Mouse (Mus musculus) stomach, embryonic 15.5 days (tissue): ENCODE data around the gene Grin2d. TPM values are rescaled to one million over a fixed set of nuclear protein-coding genes. Genes with fewer than 3 reads are reported as not detected.
"Not testable (repeated sequence)": the region's sequence is repeated elsewhere in the genome, so short reads cannot be mapped to it uniquely, and the experiment has no call there.

Source experiments
- ATAC-seq: fragments of 200-750 bp; cut with Nextera tagmentation; 2 replicates; pipeline ENCODE4 v1.8.0; 2017; ENCODE audit warnings: low read depth, moderate number of reproducible peaks, moderate TSS enrichment; ENCODE audit not compliant: insufficient read depth, low FRiP score
- H3K27ac ChIP-seq: fragments of 300-500 bp; sonication (generic); 2 replicates; pipeline ENCODE4 v1.5.1; 2015; ENCODE audit warnings: mild to moderate bottlenecking, inconsistent platforms
- H3K27me3 ChIP-seq: fragments of 300-500 bp; sonication (generic); replicated peaks from 2 replicates; pipeline ENCODE4 v1.6.1; 2015; ENCODE audit warnings: inconsistent platforms
- H3K36me3 ChIP-seq: fragments of 300-500 bp; sonication (generic); 2 replicates; pipeline ENCODE4 v1.6.1; 2015; ENCODE audit warnings: inconsistent platforms
- H3K4me1 ChIP-seq: fragments of 300-500 bp; sonication (generic); 2 replicates; pipeline ENCODE4 v1.6.1; 2015; ENCODE audit warnings: inconsistent platforms
- H3K4me2 ChIP-seq: fragments of 300-500 bp; sonication (generic); 2 replicates; pipeline ENCODE4 v1.6.1; 2015; ENCODE audit warnings: mild to moderate bottlenecking, inconsistent platforms
- H3K4me3 ChIP-seq: fragments of 300-500 bp; sonication (generic); replicated peaks from 2 replicates; pipeline ENCODE4 v1.5.1; 2015; ENCODE audit warnings: inconsistent platforms
- H3K9ac ChIP-seq: fragments of 300-500 bp; sonication (generic); 2 replicates; pipeline ENCODE4 v1.6.1; 2015; ENCODE audit warnings: inconsistent platforms
- H3K9me3 ChIP-seq: fragments of 300-500 bp; sonication (generic); 2 replicates; pipeline ENCODE4 v1.6.1; 2016; ENCODE audit warnings: inconsistent platforms
- WGBS: fragments of 180-500 bp; shearing (Covaris S2); methylation state at CpG from one replicate; pipeline ENCODE4 v1.1.7; 2015; 5-methylcytosine and 5-hydroxymethylcytosine counted together
- polyA plus RNA-seq: library from polyadenylated mRNA; unstranded; fragments of >200 nt; fragmentation: Nextera tagmentation; extraction: Ambion mirVana; gene quantifications from 2 replicates; pipeline ENCODE4 v1.2.1, GENCODE M21; 2015

Gene Grin2d
- polyA plus RNA-seq, 1 experiment from 2014 or later = 0.67 TPM

- peak overlapping the region; percentile 32 for H3K9ac ChIP-seq
- H3K4me3 ChIP-seq = peak overlapping the region; percentile 18
- H3K27ac ChIP-seq = peak overlapping the region; percentile 94
- H3K27me3 ChIP-seq = no peaks in the 10 kb centered on the region
- H3K4me1 ChIP-seq = peaks cover 58% of the 10 kb centered on the region
- peak overlapping the region; percentile 55 for H3K4me2 ChIP-seq
- WGBS = 13% methylated on average over 13 of the region's 13 CpGs
- no peaks in the 10 kb centered on the region for H3K9me3 ChIP-seq
- no peak for ATAC-seq
- peaks cover 3% of the 10 kb centered on the region; the same call in 1 of the 2 replicates for H3K36me3 ChIP-seq
These were observed 39.0 kb upstream of the Grin2d start for GRCm38 (mm10) chr7:45917004-45917704.

- peaks cover 49% of the 10 kb centered on the region for H3K4me1 ChIP-seq
- H3K4me2 ChIP-seq = peak overlapping the region; percentile 55
- H3K4me3 ChIP-seq = peak overlapping the region; percentile 34
- peaks cover 3% of the 10 kb centered on the region; the same call in 1 of the 2 replicates for H3K36me3 ChIP-seq
- WGBS = 34% methylated on average over 26 of the region's 26 CpGs
- H3K9ac ChIP-seq = peak overlapping the region; percentile 8; the same call in 1 of the 2 replicates
- H3K27ac ChIP-seq = peak overlapping the region; percentile 94
- no peaks in the 10 kb centered on the region for H3K27me3 ChIP-seq
- ATAC-seq = peak; percentile 75
- H3K9me3 ChIP-seq = no peaks in the 10 kb centered on the region
These were observed 38.2 kb upstream of the Grin2d start for GRCm38 (mm10) chr7:45916056-45917003.

GRCm38 (mm10) chr7:45915011-45915410, 36.8 kb upstream of the Grin2d start:
- 77% methylated on average over 5 of the region's 5 CpGs for WGBS
- H3K27ac ChIP-seq = no peak overlapping the region
- H3K9ac ChIP-seq = no peak overlapping the region
- ATAC-seq = no peak
- no peaks in the 10 kb centered on the region for H3K9me3 ChIP-seq
- H3K4me1 ChIP-seq = peaks cover 42% of the 10 kb centered on the region
- H3K27me3 ChIP-seq = no peaks in the 10 kb centered on the region
- H3K36me3 ChIP-seq = peaks cover 4% of the 10 kb centered on the region
- no peak overlapping the region for H3K4me3 ChIP-seq
- H3K4me2 ChIP-seq = no peak overlapping the region

- Histone ChIP-seq H3K27me3 (no peaks in the 10 kb centered on the region), H3K4me2 (no peak overlapping the region), H3K4me3 (no peak overlapping the region), H3K27ac (no peak overlapping the region), H3K36me3 (peaks cover 12% of the 10 kb centered on the region), H3K9ac (no peak overlapping the region), H3K9me3 (no peaks in the 10 kb centered on the region), H3K4me1 (peaks cover 32% of the 10 kb centered on the region)
- no peak for ATAC-seq
- WGBS = 86% methylated on average over 6 of the region's 6 CpGs
These were observed 35.9 kb upstream of the Grin2d start for GRCm38 (mm10) chr7:45914067-45914466.

- Histone ChIP-seq H3K27ac (no peak overlapping the region), H3K9ac (no peak overlapping the region), H3K4me2 (no peak overlapping the region), H3K4me1 (no peaks in the 10 kb centered on the region), H3K36me3 (peaks cover 9% of the 10 kb centered on the region), H3K27me3 (no peaks in the 10 kb centered on the region), H3K9me3 (no peaks in the 10 kb centered on the region), H3K4me3 (no peak overlapping the region)
- no peak for ATAC-seq
- WGBS = 92% methylated on average over 16 of the region's 16 CpGs
These were observed 31.0 kb upstream of the Grin2d start for GRCm38 (mm10) chr7:45909145-45909544.

- no peaks in the 10 kb centered on the region for H3K27me3 ChIP-seq
- no peak for ATAC-seq
- no peak overlapping the region for H3K4me3 ChIP-seq
- H3K4me2 ChIP-seq = no peak overlapping the region
- H3K9me3 ChIP-seq = no peaks in the 10 kb centered on the region
- no peak overlapping the region for H3K9ac ChIP-seq
- no peaks in the 10 kb centered on the region for H3K4me1 ChIP-seq
- H3K27ac ChIP-seq = no peak overlapping the region
- H3K36me3 ChIP-seq = peaks cover 9% of the 10 kb centered on the region
These were observed 30.2 kb upstream of the Grin2d start for GRCm38 (mm10) chr7:45908384-45908783.

- no peak overlapping the region for H3K27ac ChIP-seq
- no peak overlapping the region for H3K4me3 ChIP-seq
- H3K9ac ChIP-seq = no peak overlapping the region
- H3K9me3 ChIP-seq = no peaks in the 10 kb centered on the region
- 89% methylated on average over 9 of the region's 9 CpGs for WGBS
- H3K4me1 ChIP-seq = no peaks in the 10 kb centered on the region
- H3K36me3 ChIP-seq = peaks cover 9% of the 10 kb centered on the region
- H3K27me3 ChIP-seq = no peaks in the 10 kb centered on the region
- ATAC-seq = no peak
- no peak overlapping the region for H3K4me2 ChIP-seq
These were observed 28.4 kb upstream of the Grin2d start for GRCm38 (mm10) chr7:45906622-45907021.

- peaks cover 2% of the 10 kb centered on the region; the same call in 1 of the 2 replicates for H3K4me1 ChIP-seq
- no peak for ATAC-seq
- WGBS = 70% methylated on average over 12 of the region's 12 CpGs
- no peak overlapping the region for H3K4me3 ChIP-seq
- H3K4me2 ChIP-seq = no peak overlapping the region
- H3K36me3 ChIP-seq = no peaks in the 10 kb centered on the region
- H3K27me3 ChIP-seq = no peaks in the 10 kb centered on the region
- H3K27ac ChIP-seq = no peak overlapping the region
- no peak overlapping the region for H3K9ac ChIP-seq
- H3K9me3 ChIP-seq = no peaks in the 10 kb centered on the region
These were observed 24.4 kb upstream of the Grin2d start for GRCm38 (mm10) chr7:45902481-45903002.

GRCm38 (mm10) chr7:45901562-45901961, 23.4 kb upstream of the Grin2d start:
- WGBS = 41% methylated on average over 5 of the region's 5 CpGs
- ATAC-seq = 0 out of 2 replicates have a peak, but pooled peaks have one; percentile 16
- H3K36me3 ChIP-seq = no peaks in the 10 kb centered on the region
- H3K9ac ChIP-seq = no peak overlapping the region
- no peaks in the 10 kb centered on the region for H3K9me3 ChIP-seq
- no peak overlapping the region for H3K27ac ChIP-seq
- no peaks in the 10 kb centered on the region for H3K27me3 ChIP-seq
- H3K4me1 ChIP-seq = peaks cover 3% of the 10 kb centered on the region; the same call in 1 of the 2 replicates
- H3K4me2 ChIP-seq = no peak overlapping the region
- no peak overlapping the region for H3K4me3 ChIP-seq

- not testable (repeated sequence) for ATAC-seq, H3K9ac ChIP-seq, H3K27ac ChIP-seq, H3K9me3 ChIP-seq, H3K36me3 ChIP-seq, H3K4me1 ChIP-seq, H3K27me3 ChIP-seq
- peak overlapping the region; percentile 50; the same call in 1 of the 2 replicates for H3K4me3 ChIP-seq
- 53% methylated on average over 4 of the region's 4 CpGs for WGBS
- H3K4me2 ChIP-seq = peak overlapping the region; percentile 74
These were observed 19.9 kb upstream of the Grin2d start for GRCm38 (mm10) chr7:45898125-45898524.

GRCm38 (mm10) chr7:45897258-45897757, 19.1 kb upstream of the Grin2d start:
- Histone ChIP-seq H3K27me3 (no peaks in the 10 kb centered on the region), H3K4me2 (peak overlapping the region; percentile 74), H3K4me1 (peaks cover 3% of the 10 kb centered on the region; the same call in 1 of the 2 replicates), H3K27ac (peak overlapping the region; percentile 74), H3K36me3 (no peaks in the 10 kb centered on the region), H3K9me3 (no peaks in the 10 kb centered on the region), H3K9ac (peak overlapping the region; percentile 49; the same call in 1 of the 2 replicates), H3K4me3 (peak overlapping the region; percentile 50)
- peak; percentile 59 for ATAC-seq
- WGBS = 1% methylated on average over 19 of the region's 19 CpGs
